Mouse (Mus musculus): ENCODE data around the gene Bach2. TPM values are rescaled to one million over a fixed set of nuclear protein-coding genes. Genes with fewer than 3 reads are reported as not detected.

The Bach2 gene
- polyA plus RNA-seq, 1 experiment from 2014 or later: 16.4 TPM

GRCm38 (mm10) chr4:32391260-32391659 is 152.7 kb downstream of the Bach2 start:
- H3K9me3 ChIP-seq (ENCODE audit: control insufficient read depth, low read length): no peaks in the 10 kb centered on the region
- no peak overlapping the region for H3K27ac ChIP-seq (replicated peaks; ENCODE audit: low read depth, low read length)
- H3K4me2 ChIP-seq (ENCODE audit: low read depth, severe bottlenecking): no peak overlapping the region
- no peak overlapping the region for H3K4me3 ChIP-seq (ENCODE audit: low read depth, low read length)
- WGBS: 93% methylated on average over 8 of the region's 8 CpGs
- peaks cover 12% of the 10 kb centered on the region for H3K4me1 ChIP-seq (ENCODE audit: control insufficient read depth, insufficient read depth, low read length)
- H3K9ac ChIP-seq (ENCODE audit: low read length): no peak overlapping the region
- H3K36me3 ChIP-seq (ENCODE audit: control insufficient read depth, insufficient read depth, low read length): no peaks in the 10 kb centered on the region
- no peaks in the 10 kb centered on the region for H3K27me3 ChIP-seq (ENCODE audit: control insufficient read depth, insufficient read depth, low read length)
- ATAC-seq (ENCODE audit: insufficient number of reproducible peaks, low FRiP score, low TSS enrichment, low read depth): no peak
- DNase-seq (ENCODE audit: low spot score): no peak

GRCm38 (mm10) chr4:32393226-32393625 is 154.6 kb downstream of the Bach2 start:
- Histone ChIP-seq H3K36me3 (ENCODE audit: control insufficient read depth, insufficient read depth, low read length) (no peaks in the 10 kb centered on the region), H3K27me3 (ENCODE audit: control insufficient read depth, insufficient read depth, low read length) (no peaks in the 10 kb centered on the region), H3K4me2 (ENCODE audit: low read depth, severe bottlenecking) (no peak overlapping the region), H3K4me1 (ENCODE audit: control insufficient read depth, insufficient read depth, low read length) (no peaks in the 10 kb centered on the region), H3K4me3 (ENCODE audit: low read depth, low read length) (no peak overlapping the region), H3K9me3 (ENCODE audit: control insufficient read depth, low read length) (no peaks in the 10 kb centered on the region), H3K9ac (ENCODE audit: low read length) (no peak overlapping the region), H3K27ac (replicated peaks; ENCODE audit: low read depth, low read length) (no peak overlapping the region)
- DNase-seq (ENCODE audit: low spot score): no peak
- no peak for ATAC-seq (ENCODE audit: insufficient number of reproducible peaks, low FRiP score, low TSS enrichment, low read depth)
- WGBS: 89% methylated on average over 3 of the region's 3 CpGs

GRCm38 (mm10) chr4:32393951-32394350 is 155.3 kb downstream of the Bach2 start:
- Histone ChIP-seq H3K27me3 (ENCODE audit: control insufficient read depth, insufficient read depth, low read length) (no peaks in the 10 kb centered on the region), H3K4me3 (ENCODE audit: low read depth, low read length) (no peak overlapping the region), H3K9me3 (ENCODE audit: control insufficient read depth, low read length) (no peaks in the 10 kb centered on the region), H3K27ac (replicated peaks; ENCODE audit: low read depth, low read length) (no peak overlapping the region), H3K9ac (ENCODE audit: low read length) (no peak overlapping the region), H3K4me2 (ENCODE audit: low read depth, severe bottlenecking) (no peak overlapping the region), H3K4me1 (ENCODE audit: control insufficient read depth, insufficient read depth, low read length) (no peaks in the 10 kb centered on the region), H3K36me3 (ENCODE audit: control insufficient read depth, insufficient read depth, low read length) (no peaks in the 10 kb centered on the region)
- WGBS: 48% methylated on average over 1 of the region's 1 CpGs
- ATAC-seq (ENCODE audit: insufficient number of reproducible peaks, low FRiP score, low TSS enrichment, low read depth): no peak
- DNase-seq (ENCODE audit: low spot score): no peak

GRCm38 (mm10) chr4:32394850-32395249 is 156.2 kb downstream of the Bach2 start:
- H3K4me1 ChIP-seq (ENCODE audit: control insufficient read depth, insufficient read depth, low read length): no peaks in the 10 kb centered on the region
- no peak overlapping the region for H3K4me2 ChIP-seq (ENCODE audit: low read depth, severe bottlenecking)
- H3K4me3 ChIP-seq (ENCODE audit: low read depth, low read length): no peak overlapping the region
- H3K27me3 ChIP-seq (ENCODE audit: control insufficient read depth, insufficient read depth, low read length): no peaks in the 10 kb centered on the region
- no peaks in the 10 kb centered on the region for H3K9me3 ChIP-seq (ENCODE audit: control insufficient read depth, low read length)
- H3K36me3 ChIP-seq (ENCODE audit: control insufficient read depth, insufficient read depth, low read length): no peaks in the 10 kb centered on the region
- WGBS: 86% methylated on average over 2 of the region's 2 CpGs
- no peak for DNase-seq (ENCODE audit: low spot score)
- no peak overlapping the region for H3K27ac ChIP-seq (replicated peaks; ENCODE audit: low read depth, low read length)
- no peak overlapping the region for H3K9ac ChIP-seq (ENCODE audit: low read length)
- ATAC-seq (ENCODE audit: insufficient number of reproducible peaks, low FRiP score, low TSS enrichment, low read depth): no peak

- no peaks in the 10 kb centered on the region for H3K36me3 ChIP-seq (ENCODE audit: control insufficient read depth, insufficient read depth, low read length)
- H3K27me3 ChIP-seq (ENCODE audit: control insufficient read depth, insufficient read depth, low read length): no peaks in the 10 kb centered on the region
- ATAC-seq (ENCODE audit: insufficient number of reproducible peaks, low FRiP score, low TSS enrichment, low read depth) (no peak), DNase-seq (ENCODE audit: low spot score) (no peak)
- H3K9ac ChIP-seq (ENCODE audit: low read length): no peak overlapping the region
- H3K4me2 ChIP-seq (ENCODE audit: low read depth, severe bottlenecking): no peak overlapping the region
- no peak overlapping the region for H3K27ac ChIP-seq (replicated peaks; ENCODE audit: low read depth, low read length)
- no peaks in the 10 kb centered on the region for H3K9me3 ChIP-seq (ENCODE audit: control insufficient read depth, low read length)
- H3K4me3 ChIP-seq (ENCODE audit: low read depth, low read length): no peak overlapping the region
- no peaks in the 10 kb centered on the region for H3K4me1 ChIP-seq (ENCODE audit: control insufficient read depth, insufficient read depth, low read length)
- 95% methylated on average over 5 of the region's 5 CpGs for WGBS
Measured at GRCm38 (mm10) chr4:32401459-32401858, 162.9 kb downstream of the Bach2 start.

GRCm38 (mm10) chr4:32403506-32403905 is 164.9 kb downstream of the Bach2 start:
- no peak overlapping the region for H3K27ac ChIP-seq (replicated peaks; ENCODE audit: low read depth, low read length)
- H3K9me3 ChIP-seq (ENCODE audit: control insufficient read depth, low read length): no peaks in the 10 kb centered on the region
- H3K9ac ChIP-seq (ENCODE audit: low read length): no peak overlapping the region
- no peak for ATAC-seq (ENCODE audit: insufficient number of reproducible peaks, low FRiP score, low TSS enrichment, low read depth)
- H3K4me3 ChIP-seq (ENCODE audit: low read depth, low read length): no peak overlapping the region
- no peaks in the 10 kb centered on the region for H3K36me3 ChIP-seq (ENCODE audit: control insufficient read depth, insufficient read depth, low read length)
- no peaks in the 10 kb centered on the region for H3K4me1 ChIP-seq (ENCODE audit: control insufficient read depth, insufficient read depth, low read length)
- 92% methylated on average over 5 of the region's 5 CpGs for WGBS
- no peak for DNase-seq (ENCODE audit: low spot score)
- H3K27me3 ChIP-seq (ENCODE audit: control insufficient read depth, insufficient read depth, low read length): no peaks in the 10 kb centered on the region
- no peak overlapping the region for H3K4me2 ChIP-seq (ENCODE audit: low read depth, severe bottlenecking)

- H3K27ac ChIP-seq (replicated peaks; ENCODE audit: low read depth, low read length): no peak overlapping the region
- H3K4me2 ChIP-seq (ENCODE audit: low read depth, severe bottlenecking): no peak overlapping the region
- no peak overlapping the region for H3K4me3 ChIP-seq (ENCODE audit: low read depth, low read length)
- DNase-seq (ENCODE audit: low spot score): no peak
- H3K36me3 ChIP-seq (ENCODE audit: control insufficient read depth, insufficient read depth, low read length): no peaks in the 10 kb centered on the region
- no peaks in the 10 kb centered on the region for H3K9me3 ChIP-seq (ENCODE audit: control insufficient read depth, low read length)
- no peak overlapping the region for H3K9ac ChIP-seq (ENCODE audit: low read length)
- no peak for ATAC-seq (ENCODE audit: insufficient number of reproducible peaks, low FRiP score, low TSS enrichment, low read depth)
- H3K27me3 ChIP-seq (ENCODE audit: control insufficient read depth, insufficient read depth, low read length): no peaks in the 10 kb centered on the region
- no peaks in the 10 kb centered on the region for H3K4me1 ChIP-seq (ENCODE audit: control insufficient read depth, insufficient read depth, low read length)
- 83% methylated on average over 17 of the region's 17 CpGs for WGBS
Measured at GRCm38 (mm10) chr4:32405149-32405882, 166.7 kb downstream of the Bach2 start.

GRCm38 (mm10) chr4:32405985-32406384 is 167.4 kb downstream of the Bach2 start:
- no peak overlapping the region for H3K4me3 ChIP-seq (ENCODE audit: low read depth, low read length)
- DNase-seq (ENCODE audit: low spot score) (no peak), ATAC-seq (ENCODE audit: insufficient number of reproducible peaks, low FRiP score, low TSS enrichment, low read depth) (no peak)
- H3K9me3 ChIP-seq (ENCODE audit: control insufficient read depth, low read length): no peaks in the 10 kb centered on the region
- H3K4me1 ChIP-seq (ENCODE audit: control insufficient read depth, insufficient read depth, low read length): no peaks in the 10 kb centered on the region
- 88% methylated on average over 3 of the region's 3 CpGs for WGBS
- H3K27ac ChIP-seq (replicated peaks; ENCODE audit: low read depth, low read length): no peak overlapping the region
- no peak overlapping the region for H3K9ac ChIP-seq (ENCODE audit: low read length)
- no peaks in the 10 kb centered on the region for H3K36me3 ChIP-seq (ENCODE audit: control insufficient read depth, insufficient read depth, low read length)
- no peaks in the 10 kb centered on the region for H3K27me3 ChIP-seq (ENCODE audit: control insufficient read depth, insufficient read depth, low read length)
- H3K4me2 ChIP-seq (ENCODE audit: low read depth, severe bottlenecking): no peak overlapping the region

- H3K4me1 ChIP-seq (ENCODE audit: control insufficient read depth, insufficient read depth, low read length): no peaks in the 10 kb centered on the region
- H3K9me3 ChIP-seq (ENCODE audit: control insufficient read depth, low read length): no peaks in the 10 kb centered on the region
- 97% methylated on average over 8 of the region's 8 CpGs for whole genome bisulfite sequencing
- H3K9ac ChIP-seq (ENCODE audit: low read length): no peak overlapping the region
- H3K4me2 ChIP-seq (ENCODE audit: low read depth, severe bottlenecking): no peak overlapping the region
- ATAC-seq (ENCODE audit: insufficient number of reproducible peaks, low FRiP score, low TSS enrichment, low read depth) (no peak), DNase-seq (ENCODE audit: low spot score) (no peak)
- no peaks in the 10 kb centered on the region for H3K36me3 ChIP-seq (ENCODE audit: control insufficient read depth, insufficient read depth, low read length)
- no peak overlapping the region for H3K4me3 ChIP-seq (ENCODE audit: low read depth, low read length)
- H3K27me3 ChIP-seq (ENCODE audit: control insufficient read depth, insufficient read depth, low read length): no peaks in the 10 kb centered on the region
- H3K27ac ChIP-seq (replicated peaks; ENCODE audit: low read depth, low read length): no peak overlapping the region
Measured at GRCm38 (mm10) chr4:32408535-32408934, 169.9 kb downstream of the Bach2 start.
